Mouse (Mus musculus): ENCODE measurements around the gene Piga. TPM values are rescaled to one million over a fixed set of nuclear protein-coding genes. Genes with fewer than 3 reads are reported as not detected.

Piga gene
- polyA plus RNA-seq, 1 experiment from 2014 or later: 7.6 TPM

DNA sequence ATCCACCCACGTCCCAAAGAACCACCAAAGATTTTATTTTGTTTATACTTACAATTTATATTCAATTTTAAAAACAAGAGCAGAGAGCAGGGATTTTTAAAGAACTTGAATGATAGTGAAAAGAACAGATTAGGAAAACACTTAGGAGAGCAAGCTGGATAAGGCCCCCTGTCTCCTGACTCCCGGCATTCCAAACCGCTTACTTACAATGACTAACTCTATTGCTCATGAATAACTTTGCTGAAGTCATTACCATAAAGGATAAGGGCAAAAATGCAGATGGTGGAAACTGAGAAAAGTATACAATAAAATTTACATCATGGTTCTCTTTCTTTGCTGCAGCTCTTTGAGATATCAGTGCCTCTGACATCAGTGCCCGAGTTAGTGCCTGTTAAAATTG is 25.5 kb upstream of the Piga start:
- WGBS: 83% methylated on average over 4 of the region's 4 CpGs
- Histone ChIP-seq H3K36me3 (ENCODE audit: insufficient read depth, low read length) (no peaks in the 10 kb centered on the region), H3K9me3 (replicated peaks; ENCODE audit: low read length) (no peaks in the 10 kb centered on the region), H3K27ac (no peak overlapping the region), H3K27me3 (ENCODE audit: insufficient read depth, low read length) (no peaks in the 10 kb centered on the region), H3K9ac (ENCODE audit: low read depth, low read length) (no peak overlapping the region), H3K4me3 (replicated peaks; ENCODE audit: low read depth, low read length) (no peak overlapping the region), H3K4me2 (ENCODE audit: low read length) (no peak overlapping the region), H3K4me1 (replicated peaks; ENCODE audit: insufficient read depth, low read length) (no peaks in the 10 kb centered on the region)
- DNase-seq (ENCODE audit: low spot score) (no peak), ATAC-seq (replicated peaks; ENCODE audit: low FRiP score, low read depth) (no peak)
- no peak for TF ChIP-seq CTCF (IDR thresholded peaks at IDR 0.05; ENCODE audit: low read depth)

DNA sequence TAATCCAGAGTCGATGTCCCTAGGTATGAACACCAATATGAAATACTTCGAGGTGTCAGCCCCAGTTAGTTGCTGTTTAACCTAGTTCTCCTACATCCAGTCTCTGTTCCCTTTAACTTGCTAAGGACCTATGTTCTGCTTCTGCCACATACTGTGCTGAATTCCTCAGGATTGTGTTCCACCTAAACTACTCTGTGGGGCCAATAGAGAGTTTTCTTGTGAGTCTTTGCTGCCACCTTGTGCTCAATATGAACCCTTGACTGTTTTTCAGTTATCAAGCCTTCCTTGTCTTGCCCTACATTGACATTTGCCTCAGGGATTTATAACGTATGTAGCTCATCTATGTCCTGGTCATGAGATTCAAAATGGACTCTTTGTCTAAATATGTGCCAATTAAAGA is 21.1 kb upstream of the Piga start:
- H3K4me2 ChIP-seq (ENCODE audit: low read length): no peak overlapping the region
- WGBS: 62% methylated on average over 3 of the region's 3 CpGs
- H3K27me3 ChIP-seq (ENCODE audit: insufficient read depth, low read length): no peaks in the 10 kb centered on the region
- peak; percentile 70 for TF ChIP-seq CTCF (IDR thresholded peaks at IDR 0.05; ENCODE audit: low read depth)
- no peaks in the 10 kb centered on the region for H3K4me1 ChIP-seq (replicated peaks; ENCODE audit: insufficient read depth, low read length)
- no peak overlapping the region for H3K9ac ChIP-seq (ENCODE audit: low read depth, low read length)
- H3K27ac ChIP-seq: no peak overlapping the region
- ATAC-seq (replicated peaks; ENCODE audit: low FRiP score, low read depth) (no peak), DNase-seq (ENCODE audit: low spot score) (peak; percentile 59)
- H3K9me3 ChIP-seq (replicated peaks; ENCODE audit: low read length): no peaks in the 10 kb centered on the region
- no peaks in the 10 kb centered on the region for H3K36me3 ChIP-seq (ENCODE audit: insufficient read depth, low read length)
- H3K4me3 ChIP-seq (replicated peaks; ENCODE audit: low read depth, low read length): no peak overlapping the region

DNA sequence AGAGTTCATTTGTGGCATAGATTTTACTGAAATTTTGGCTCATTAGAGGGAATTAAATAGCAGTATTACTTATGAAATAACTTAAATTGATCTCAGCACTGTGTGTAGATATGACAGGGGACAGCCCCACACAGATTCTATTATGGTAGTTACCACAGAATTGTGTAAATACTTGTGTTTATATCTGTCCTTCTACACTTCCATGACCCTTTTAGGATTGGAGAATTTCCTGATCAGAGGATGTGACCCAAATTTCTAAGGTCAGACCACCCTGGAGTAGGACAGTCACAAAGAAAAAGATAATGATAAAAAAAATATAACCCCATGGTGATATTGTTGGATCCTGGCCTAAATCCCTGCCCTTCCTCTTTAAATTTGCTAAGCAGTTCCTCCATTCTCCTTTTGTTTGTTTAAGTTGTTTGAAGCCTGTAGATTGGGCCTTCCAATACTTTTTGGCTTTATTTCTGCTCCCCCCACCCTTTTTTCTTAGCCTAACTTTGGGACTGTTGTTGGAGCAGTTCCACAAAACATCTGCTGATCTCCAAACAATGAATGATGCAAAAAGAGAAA is 14.4 kb upstream of the Piga start:
- no peak overlapping the region for H3K4me3 ChIP-seq (replicated peaks; ENCODE audit: low read depth, low read length)
- ATAC-seq (replicated peaks; ENCODE audit: low FRiP score, low read depth) (no peak), DNase-seq (ENCODE audit: low spot score) (peak; percentile 12)
- no peak for TF ChIP-seq CTCF (IDR thresholded peaks at IDR 0.05; ENCODE audit: low read depth)
- no peaks in the 10 kb centered on the region for H3K27me3 ChIP-seq (ENCODE audit: insufficient read depth, low read length)
- no peaks in the 10 kb centered on the region for H3K36me3 ChIP-seq (ENCODE audit: insufficient read depth, low read length)
- H3K9ac ChIP-seq (ENCODE audit: low read depth, low read length): no peak overlapping the region
- H3K4me1 ChIP-seq (replicated peaks; ENCODE audit: insufficient read depth, low read length): no peaks in the 10 kb centered on the region
- no peak overlapping the region for H3K27ac ChIP-seq
- no peak overlapping the region for H3K4me2 ChIP-seq (ENCODE audit: low read length)
- no peaks in the 10 kb centered on the region for H3K9me3 ChIP-seq (replicated peaks; ENCODE audit: low read length)

DNA sequence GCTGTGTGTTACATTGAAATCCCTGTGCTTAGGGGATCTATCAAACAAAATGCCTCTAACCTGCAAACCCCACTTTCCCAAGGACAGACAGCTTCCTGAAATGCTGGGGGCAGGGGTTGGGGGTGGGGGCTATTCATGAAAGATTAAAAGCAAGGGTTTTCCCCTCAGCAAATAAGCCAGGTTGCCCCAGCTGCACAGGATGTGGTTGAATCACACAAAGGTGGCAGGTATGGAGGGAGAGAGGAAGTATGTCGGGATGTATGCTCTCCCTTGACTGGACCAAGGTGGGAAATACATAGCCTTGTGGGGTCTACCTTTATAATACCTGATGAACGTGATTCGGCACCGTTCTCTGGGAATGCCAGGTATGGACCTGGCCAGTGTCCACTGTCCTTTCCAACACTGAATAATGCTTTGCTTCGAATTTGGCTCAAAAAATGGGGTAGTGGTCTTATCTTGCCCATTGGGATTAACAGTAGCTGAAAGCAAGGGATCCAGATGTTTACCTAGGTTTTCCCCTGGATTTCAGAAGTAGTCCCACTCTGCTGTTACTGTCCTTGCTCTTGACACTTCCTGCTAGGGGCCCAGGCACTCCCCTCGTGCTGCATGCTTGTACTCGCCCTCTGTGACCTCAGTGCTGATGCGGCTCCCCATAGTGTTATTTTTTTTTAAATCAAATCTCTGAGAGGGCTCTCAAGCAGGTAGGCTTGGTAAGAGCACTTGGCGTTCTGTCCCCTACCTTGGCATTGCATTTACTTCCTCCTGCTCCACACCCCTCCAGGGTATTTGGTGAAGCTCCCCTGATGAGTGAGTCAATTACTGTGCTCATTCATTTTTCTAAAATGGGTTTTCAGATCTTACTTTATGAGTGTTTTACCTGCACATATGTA is 13.2 kb upstream of the Piga start:
- 73% methylated on average over 9 of the region's 9 CpGs for WGBS
- H3K4me3 ChIP-seq (replicated peaks; ENCODE audit: low read depth, low read length): no peak overlapping the region
- H3K27me3 ChIP-seq (ENCODE audit: insufficient read depth, low read length): no peaks in the 10 kb centered on the region
- H3K9ac ChIP-seq (ENCODE audit: low read depth, low read length): no peak overlapping the region
- no peaks in the 10 kb centered on the region for H3K4me1 ChIP-seq (replicated peaks; ENCODE audit: insufficient read depth, low read length)
- H3K4me2 ChIP-seq (ENCODE audit: low read length): no peak overlapping the region
- ATAC-seq (replicated peaks; ENCODE audit: low FRiP score, low read depth): no peak
- no peak for DNase-seq (ENCODE audit: low spot score)
- no peaks in the 10 kb centered on the region for H3K9me3 ChIP-seq (replicated peaks; ENCODE audit: low read length)
- TF ChIP-seq CTCF (IDR thresholded peaks at IDR 0.05; ENCODE audit: low read depth): no peak
- H3K27ac ChIP-seq: no peak overlapping the region
- H3K36me3 ChIP-seq (ENCODE audit: insufficient read depth, low read length): no peaks in the 10 kb centered on the region

DNA sequence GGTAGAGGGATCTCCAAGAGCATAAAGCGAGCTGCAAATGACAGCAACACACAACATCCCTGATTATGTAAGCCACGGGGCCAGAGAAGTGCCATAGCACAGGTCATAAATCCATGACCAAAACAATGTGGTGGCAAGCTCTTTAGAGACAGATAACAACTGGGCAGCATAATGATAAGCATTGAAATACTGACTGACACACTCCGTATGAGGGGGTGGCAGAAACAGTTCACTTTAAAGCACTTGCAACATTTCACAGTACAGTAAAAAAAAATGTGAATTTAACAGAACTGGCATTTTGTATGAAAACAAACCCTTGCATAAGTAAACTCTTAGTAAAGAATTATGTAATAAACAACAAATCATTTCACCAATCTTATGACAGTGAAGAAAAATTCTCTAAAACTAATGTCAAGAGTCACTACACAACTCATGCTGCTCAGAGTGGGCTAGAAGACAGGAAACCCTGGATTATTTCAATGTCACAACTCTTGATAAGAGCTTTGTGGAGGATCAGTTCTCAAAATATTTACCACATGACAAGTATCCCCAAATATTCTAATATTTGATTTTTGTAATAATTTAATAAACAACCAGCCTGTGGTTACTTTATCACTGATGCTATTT is 11.2 kb upstream of the Piga start:
- TF ChIP-seq CTCF (IDR thresholded peaks at IDR 0.05; ENCODE audit: low read depth): no peak
- no peaks in the 10 kb centered on the region for H3K4me1 ChIP-seq (replicated peaks; ENCODE audit: insufficient read depth, low read length)
- WGBS: 74% methylated on average over 3 of the region's 3 CpGs
- no peak for ATAC-seq (replicated peaks; ENCODE audit: low FRiP score, low read depth)
- no peak overlapping the region for H3K27ac ChIP-seq
- H3K36me3 ChIP-seq (ENCODE audit: insufficient read depth, low read length): no peaks in the 10 kb centered on the region
- no peak overlapping the region for H3K4me2 ChIP-seq (ENCODE audit: low read length)
- no peaks in the 10 kb centered on the region for H3K9me3 ChIP-seq (replicated peaks; ENCODE audit: low read length)
- H3K4me3 ChIP-seq (replicated peaks; ENCODE audit: low read depth, low read length): no peak overlapping the region
- H3K27me3 ChIP-seq (ENCODE audit: insufficient read depth, low read length): no peaks in the 10 kb centered on the region
- DNase-seq (ENCODE audit: low spot score): no peak
- H3K9ac ChIP-seq (ENCODE audit: low read depth, low read length): no peak overlapping the region

DNA sequence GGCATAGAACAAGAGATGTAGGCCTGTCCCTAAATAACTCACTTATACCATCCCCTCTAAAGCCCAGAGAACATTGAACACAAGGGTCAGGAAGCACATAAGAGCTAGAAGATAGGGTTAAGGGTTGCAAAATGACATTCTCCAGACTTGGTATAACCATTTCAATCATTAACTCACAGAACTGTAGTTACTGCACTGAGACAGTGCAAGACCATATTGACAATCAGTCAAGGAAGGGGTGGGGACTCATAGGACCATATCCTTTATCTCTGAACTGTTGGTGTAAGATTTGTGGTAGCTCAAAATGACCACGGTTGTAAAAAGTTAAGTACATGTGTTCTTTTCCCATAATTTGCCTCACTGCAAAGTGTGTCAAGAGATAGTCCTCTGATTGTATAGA is 9.0 kb upstream of the Piga start:
- Histone ChIP-seq H3K36me3 (ENCODE audit: insufficient read depth, low read length) (no peaks in the 10 kb centered on the region), H3K27ac (no peak overlapping the region), H3K4me3 (replicated peaks; ENCODE audit: low read depth, low read length) (no peak overlapping the region), H3K9me3 (replicated peaks; ENCODE audit: low read length) (no peaks in the 10 kb centered on the region), H3K4me1 (replicated peaks; ENCODE audit: insufficient read depth, low read length) (no peaks in the 10 kb centered on the region), H3K9ac (ENCODE audit: low read depth, low read length) (no peak overlapping the region), H3K27me3 (ENCODE audit: insufficient read depth, low read length) (no peaks in the 10 kb centered on the region), H3K4me2 (ENCODE audit: low read length) (no peak overlapping the region)
- TF ChIP-seq CTCF (IDR thresholded peaks at IDR 0.05; ENCODE audit: low read depth): no peak
- ATAC-seq (replicated peaks; ENCODE audit: low FRiP score, low read depth): no peak
- DNase-seq (ENCODE audit: low spot score): no peak
- 79% methylated on average over 1 of the region's 1 CpGs for WGBS
